Mouse (Mus musculus): ENCODE measurements around the gene Tbx6.

DNA sequence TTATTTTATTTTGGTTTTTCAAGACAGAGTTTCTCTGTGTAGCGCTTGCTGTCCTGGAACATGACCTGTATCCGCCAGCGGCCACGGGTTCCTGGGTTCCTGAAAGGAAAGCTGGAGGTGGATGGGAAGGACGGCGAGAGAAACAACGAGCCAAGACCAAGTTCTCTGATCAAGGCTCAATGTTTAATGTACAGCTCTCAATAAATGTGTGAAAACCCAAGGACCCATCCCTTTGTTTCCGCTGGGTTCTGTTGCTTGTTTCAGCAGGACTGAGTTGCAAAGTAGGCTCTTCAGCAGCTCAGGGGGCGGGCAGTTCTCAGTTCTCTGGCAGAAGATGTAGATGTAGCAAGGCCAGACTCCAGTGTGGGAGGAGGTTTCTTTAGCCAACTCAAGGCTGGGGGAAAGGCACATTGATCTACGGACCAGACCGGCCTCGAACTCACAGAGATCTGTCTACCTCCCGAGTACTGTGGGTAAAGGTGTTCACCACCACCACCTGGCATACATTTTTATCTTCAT, 39.3 kb upstream of the Tbx6 start:
- TF ChIP-seq CTCF (IDR thresholded peaks at IDR 0.05; ENCODE audit: low read depth), result no peak
- TF ChIP-seq EP300 (IDR thresholded peaks at IDR 0.05; ENCODE audit: low read depth), result no peak

Measured in liver, postnatal 0 days (tissue).